Mouse (Mus musculus) forebrain, embryonic 16.5 days (tissue): Measurements from ENCODE around the gene Eef1akmt1. TPM values are rescaled to one million over a fixed set of nuclear protein-coding genes. Genes with fewer than 3 reads are reported as not detected.

Experiments used
- ATAC-seq: fragments of 200-750 bp; cut with Nextera tagmentation; 2 replicates; pipeline ENCODE4 v1.8.0; 2017; ENCODE audit warnings: mild to moderate bottlenecking, moderate library complexity
- H3K27ac ChIP-seq: fragments of 300-500 bp; sonication (generic); 2 replicates; pipeline ENCODE4 v1.5.1; 2014; ENCODE audit warnings: low read length, control low read depth
- H3K27me3 ChIP-seq: fragments of 300-500 bp; sonication (generic); replicated peaks from 2 replicates; pipeline ENCODE4 v1.6.1; 2014; ENCODE audit warnings: low read length; ENCODE audit not compliant: control insufficient read depth, insufficient read depth
- H3K36me3 ChIP-seq: fragments of 300-500 bp; sonication (generic); 2 replicates; pipeline ENCODE4 v1.6.1; 2014; ENCODE audit not compliant: control insufficient read depth, insufficient read depth
- H3K4me1 ChIP-seq: fragments of 300-500 bp; sonication (generic); replicated peaks from 2 replicates; pipeline ENCODE4 v1.6.1; 2014; ENCODE audit warnings: low read length; ENCODE audit not compliant: control insufficient read depth, insufficient read depth
- H3K4me2 ChIP-seq: fragments of 300-500 bp; sonication (generic); 2 replicates; pipeline ENCODE4 v1.6.1; 2014; ENCODE audit warnings: mild to moderate bottlenecking, low read length, control low read depth
- H3K4me3 ChIP-seq: fragments of 300-500 bp; sonication (generic); replicated peaks from 2 replicates; pipeline ENCODE4 v1.5.1; 2014; ENCODE audit warnings: mild to moderate bottlenecking, low read length, control low read depth
- H3K9ac ChIP-seq: fragments of 300-500 bp; sonication (generic); replicated peaks from 2 replicates; pipeline ENCODE4 v1.6.1; 2014; ENCODE audit warnings: low read depth, low read length, control low read depth
- H3K9me3 ChIP-seq: fragments of 300-500 bp; sonication (generic); 2 replicates; pipeline ENCODE4 v1.6.1; 2016; ENCODE audit warnings: low read length; ENCODE audit not compliant: control insufficient read depth
- WGBS: fragments of 180-500 bp; shearing (Covaris S2); extraction: QIAGEN DNeasy Blood & Tissue Kit; methylation state at CpG from one replicate; pipeline ENCODE4 v1.1.7; 2014; 5-methylcytosine and 5-hydroxymethylcytosine counted together
- polyA plus RNA-seq: library from polyadenylated mRNA; unstranded; fragments of >200 nt; fragmentation: Nextera tagmentation; extraction: Ambion mirVana; gene quantifications from 2 replicates; pipeline ENCODE4 v1.2.1, GENCODE M21; 2015

The Eef1akmt1 gene
- polyA plus RNA-seq = 98.0 and 103 TPM in 2 replicates

DNA sequence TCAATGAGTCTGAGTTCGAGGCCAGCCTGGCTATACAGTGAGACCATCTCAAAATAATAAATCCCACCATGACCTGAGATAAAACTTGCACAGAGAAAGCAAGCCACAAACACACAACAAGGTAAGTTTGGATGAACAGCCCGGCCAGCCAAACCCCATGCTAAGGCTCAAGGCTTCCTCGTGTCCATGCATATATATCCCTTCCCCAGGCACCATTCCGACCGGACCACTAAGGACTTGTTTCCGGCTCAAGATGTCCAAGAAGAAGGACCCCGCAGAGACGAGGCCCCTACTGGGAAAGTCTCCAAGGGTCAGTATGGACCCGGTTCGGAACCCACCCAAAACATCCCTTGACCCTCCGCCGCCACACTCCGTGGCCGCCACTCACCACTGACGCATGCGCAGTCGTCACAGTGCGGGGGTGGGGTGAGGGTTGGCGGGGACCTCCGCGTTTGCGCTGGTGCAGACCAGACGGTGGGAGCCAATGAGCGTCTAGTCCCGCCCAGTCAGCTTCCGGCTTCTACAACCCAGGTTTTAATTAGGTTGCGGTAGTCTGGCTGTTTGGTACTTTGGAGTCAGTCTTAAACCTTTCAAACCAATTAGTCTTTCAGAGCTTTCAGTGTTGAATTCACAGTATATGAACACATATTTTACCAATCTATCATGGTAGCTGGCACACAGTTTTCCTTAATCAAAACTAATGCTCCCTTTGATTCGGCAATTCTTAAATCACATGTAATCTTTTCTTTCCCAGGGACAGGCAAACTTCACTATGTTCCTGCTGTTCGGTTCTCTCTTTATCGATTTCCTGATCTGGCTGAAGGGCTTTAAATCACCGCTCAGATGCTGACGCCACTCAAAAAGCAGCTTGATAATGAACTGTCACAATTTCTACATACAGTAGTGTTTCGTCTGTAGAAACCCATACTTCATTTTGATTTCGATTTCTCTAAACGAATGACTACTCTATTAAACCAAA lies at the start of gene Eef1akmt1:
TSS of gene Eef1akmt1 (minus strand) at position 458 of the 979 bp plus-strand sequence.
- Histone ChIP-seq H3K4me1 (peaks cover 6% of the 10 kb centered on the region; the same call in 1 of the 2 replicates), H3K4me3 (peak within 1 kb of the TSS; percentile 77), H3K27me3 (no peaks in the 10 kb centered on the region), H3K9ac (peak within 1 kb of the TSS; percentile 82), H3K4me2 (peak within 1 kb of the TSS; percentile 62), H3K36me3 (no peaks in the 10 kb centered on the region), H3K27ac (peak within 1 kb of the TSS; percentile 64), H3K9me3 (no peaks in the 10 kb centered on the region)
- 10% methylated on average over 35 of the region's 35 CpGs for WGBS
- peak; percentile 100 for ATAC-seq

DNA sequence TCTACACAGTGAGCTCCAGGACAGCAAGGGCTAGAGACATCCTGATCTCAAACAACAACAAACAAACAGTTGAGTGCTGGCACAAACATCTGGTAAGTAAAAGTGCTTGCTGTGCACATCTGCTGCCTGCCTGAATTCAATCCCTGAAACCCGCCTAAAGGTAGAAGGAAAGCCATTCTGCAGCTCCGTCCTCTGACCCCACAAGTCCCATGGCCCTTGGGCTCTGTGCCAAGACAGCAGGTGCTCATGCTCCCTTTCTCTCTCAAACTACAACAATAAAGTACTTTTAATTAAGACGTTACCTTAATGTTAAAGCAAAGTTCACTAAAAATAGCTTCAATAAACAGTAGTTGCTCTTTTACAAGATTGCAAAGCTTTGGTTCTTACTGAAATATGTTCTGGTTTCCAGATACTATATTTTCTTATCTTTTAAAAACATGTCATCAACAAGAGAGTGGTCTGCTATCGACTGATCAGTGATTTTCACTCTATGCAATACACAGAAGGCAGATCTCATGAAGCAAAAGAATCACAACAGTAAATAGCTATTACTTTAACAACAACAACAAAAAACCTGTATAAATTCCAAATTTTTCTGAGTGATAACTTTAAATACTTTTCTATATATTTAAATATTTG lies 49.3 kb upstream of the Eef1akmt1 start:
- WGBS = 31% methylated on average over 4 of the region's 4 CpGs
- H3K36me3 ChIP-seq = 0 out of 2 replicates have a peak, but pooled peaks cover 5% of the 10 kb centered on the region
- no peaks in the 10 kb centered on the region for H3K27me3 ChIP-seq
- no peak overlapping the region for H3K4me2 ChIP-seq
- H3K9me3 ChIP-seq = no peaks in the 10 kb centered on the region
- H3K27ac ChIP-seq = no peak overlapping the region
- no peak for ATAC-seq
- H3K4me3 ChIP-seq = no peak overlapping the region
- no peak overlapping the region for H3K9ac ChIP-seq
- H3K4me1 ChIP-seq = peaks cover 3% of the 10 kb centered on the region

DNA sequence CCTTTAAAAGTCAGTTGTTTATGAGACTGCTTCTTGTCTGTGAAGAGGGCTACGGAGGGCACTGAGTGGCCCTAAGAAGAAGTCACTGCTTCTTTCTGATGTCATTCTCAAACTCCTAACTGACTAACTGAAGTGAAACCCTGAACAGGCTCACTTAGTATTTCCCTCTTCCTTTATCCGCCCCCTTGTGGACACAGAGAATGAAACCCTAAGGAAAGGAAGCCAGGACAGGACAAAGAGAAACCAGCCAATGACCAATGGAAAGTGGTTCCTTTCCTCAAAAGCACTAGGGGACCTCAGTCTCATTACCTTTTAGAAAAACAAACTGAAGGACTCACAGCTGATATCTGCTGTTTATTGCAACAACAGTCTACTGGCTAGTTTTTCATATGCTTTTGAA lies 48.1 kb upstream of the Eef1akmt1 start:
- peaks cover 3% of the 10 kb centered on the region for H3K4me1 ChIP-seq
- H3K4me3 ChIP-seq = no peak overlapping the region
- WGBS = 46% methylated on average over 2 of the region's 2 CpGs
- 0 out of 2 replicates have a peak, but pooled peaks cover 4% of the 10 kb centered on the region for H3K36me3 ChIP-seq
- no peaks in the 10 kb centered on the region for H3K27me3 ChIP-seq
- H3K9me3 ChIP-seq = no peaks in the 10 kb centered on the region
- no peak overlapping the region for H3K9ac ChIP-seq
- peak; percentile 52; the same call in 1 of the 2 replicates for ATAC-seq
- H3K27ac ChIP-seq = no peak overlapping the region
- H3K4me2 ChIP-seq = no peak overlapping the region

DNA sequence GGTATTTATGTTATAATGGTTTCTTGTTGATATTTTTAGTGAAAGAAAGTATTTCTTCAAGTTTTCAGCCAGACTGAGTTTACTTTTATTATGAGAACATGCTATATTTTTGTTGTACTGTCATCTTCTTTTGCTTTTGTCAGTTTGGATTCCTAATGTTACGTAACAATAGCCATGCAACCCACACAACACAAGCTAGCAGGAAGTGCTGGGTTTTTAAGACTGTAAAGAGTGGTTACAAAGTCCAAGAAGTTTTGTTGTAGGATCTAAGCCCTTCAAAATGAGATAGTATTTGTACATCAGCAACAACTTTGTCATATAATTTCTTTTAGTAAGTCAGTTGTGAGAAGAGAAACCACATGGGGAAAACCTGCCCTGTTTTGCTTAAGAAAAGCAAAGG lies 46.3 kb upstream of the Eef1akmt1 start:
- no peaks in the 10 kb centered on the region for H3K27me3 ChIP-seq
- ATAC-seq = no peak
- WGBS = 100% methylated on average over 1 of the region's 1 CpGs
- H3K27ac ChIP-seq = no peak overlapping the region
- H3K9me3 ChIP-seq = no peaks in the 10 kb centered on the region
- H3K36me3 ChIP-seq = 0 out of 2 replicates have a peak, but pooled peaks cover 4% of the 10 kb centered on the region
- peaks cover 3% of the 10 kb centered on the region for H3K4me1 ChIP-seq
- H3K9ac ChIP-seq = no peak overlapping the region
- no peak overlapping the region for H3K4me2 ChIP-seq
- H3K4me3 ChIP-seq = no peak overlapping the region

GRCm38 (mm10) chr14:57616339-57616965 lies 45.0 kb upstream of the Eef1akmt1 start:
- no peak overlapping the region for H3K27ac ChIP-seq
- H3K36me3 ChIP-seq = 0 out of 2 replicates have a peak, but pooled peaks cover 4% of the 10 kb centered on the region
- no peak overlapping the region for H3K4me3 ChIP-seq
- H3K9me3 ChIP-seq = no peaks in the 10 kb centered on the region
- ATAC-seq = no peak
- no peaks in the 10 kb centered on the region; the same call in none of the 2 replicates for H3K4me1 ChIP-seq
- WGBS = 59% methylated on average over 6 of the region's 6 CpGs
- H3K9ac ChIP-seq = no peak overlapping the region
- no peak overlapping the region for H3K4me2 ChIP-seq
- H3K27me3 ChIP-seq = no peaks in the 10 kb centered on the region

DNA sequence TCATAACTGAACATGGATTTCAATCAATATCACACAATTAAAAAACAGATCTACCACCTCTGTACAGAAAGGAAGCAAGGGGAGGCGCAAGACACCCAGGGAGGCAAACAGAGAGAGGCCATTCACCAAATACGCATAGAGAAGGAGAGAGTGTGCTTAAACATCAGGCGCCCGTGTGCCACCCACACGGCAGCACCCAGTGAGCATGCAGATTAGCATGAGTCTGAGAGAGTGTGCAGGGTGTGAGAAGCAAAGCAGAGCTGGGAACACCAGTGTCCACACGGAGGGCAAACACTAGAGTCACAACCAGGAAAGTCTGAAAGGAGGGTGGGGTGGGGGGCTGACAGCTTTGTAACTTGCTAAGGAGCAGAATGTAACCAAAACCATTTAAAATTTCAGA lies 44.4 kb upstream of the Eef1akmt1 start:
- Histone ChIP-seq H3K4me3 (no peak overlapping the region), H3K27me3 (no peaks in the 10 kb centered on the region), H3K4me1 (peaks cover 5% of the 10 kb centered on the region), H3K27ac (no peak overlapping the region; the same call in 1 of the 2 replicates), H3K4me2 (no peak overlapping the region), H3K9me3 (no peaks in the 10 kb centered on the region), H3K9ac (no peak overlapping the region), H3K36me3 (0 out of 2 replicates have a peak, but pooled peaks cover 4% of the 10 kb centered on the region)
- no peak for ATAC-seq
- WGBS = 56% methylated on average over 6 of the region's 6 CpGs

GRCm38 (mm10) chr14:57611034-57611433 lies 39.6 kb upstream of the Eef1akmt1 start:
- H3K4me2 ChIP-seq = no peak overlapping the region
- H3K9me3 ChIP-seq = no peaks in the 10 kb centered on the region
- no peaks in the 10 kb centered on the region for H3K27me3 ChIP-seq
- no peak for ATAC-seq
- 33% methylated on average over 2 of the region's 2 CpGs for WGBS
- H3K4me1 ChIP-seq = peaks cover 18% of the 10 kb centered on the region
- no peak overlapping the region for H3K27ac ChIP-seq
- no peak overlapping the region for H3K9ac ChIP-seq
- H3K36me3 ChIP-seq = no peaks in the 10 kb centered on the region
- no peak overlapping the region for H3K4me3 ChIP-seq

DNA sequence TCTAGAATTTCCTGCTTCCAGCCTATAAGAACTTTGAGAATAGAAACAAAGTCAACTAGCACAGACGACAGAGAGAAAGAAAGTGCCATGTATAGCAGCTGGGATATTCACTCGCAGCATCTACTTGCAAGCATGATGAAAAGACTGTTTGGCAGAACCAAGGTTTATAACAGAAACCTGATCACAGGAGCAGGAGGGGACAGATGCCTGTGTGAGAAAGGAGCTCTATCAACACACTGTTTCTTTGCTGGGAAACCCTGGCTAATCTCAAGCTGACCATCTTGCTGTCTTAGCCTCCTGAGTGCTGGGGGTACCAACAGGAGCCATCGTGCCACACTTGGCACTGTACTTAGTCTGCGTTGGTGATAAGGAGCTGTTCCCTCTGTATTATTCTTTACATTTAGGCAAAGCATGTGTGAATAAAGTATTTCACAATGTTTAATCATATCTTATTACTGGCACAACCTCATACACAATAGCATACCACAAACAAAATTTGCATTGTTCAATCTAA lies 38.5 kb upstream of the Eef1akmt1 start:
- H3K27me3 ChIP-seq = no peaks in the 10 kb centered on the region
- no peaks in the 10 kb centered on the region for H3K36me3 ChIP-seq
- H3K4me3 ChIP-seq = no peak overlapping the region
- ATAC-seq = 0 out of 2 replicates have a peak, but pooled peaks have one; percentile 28
- H3K4me2 ChIP-seq = no peak overlapping the region
- no peak overlapping the region for H3K9ac ChIP-seq
- 52% methylated on average over 4 of the region's 4 CpGs for WGBS
- peaks cover 20% of the 10 kb centered on the region for H3K4me1 ChIP-seq
- H3K9me3 ChIP-seq = no peaks in the 10 kb centered on the region
- 0 out of 2 replicates have a peak overlapping the region, but pooled peaks have one; percentile 4 for H3K27ac ChIP-seq
